Mouse (Mus musculus): ENCODE measurements around the gene BC055324. TPM values are rescaled to one million over a fixed set of nuclear protein-coding genes. Genes with fewer than 3 reads are reported as not detected.
"Not testable (repeated sequence)": the region's sequence is repeated elsewhere in the genome, so short reads cannot be mapped to it uniquely, and the experiment has no call there.

BC055324 gene
- polyA plus RNA-seq (2015; fragmentation: Nextera tagmentation; extraction: Ambion mirVana), result 14.8 and 17.2 TPM in 2 replicates

DNA sequence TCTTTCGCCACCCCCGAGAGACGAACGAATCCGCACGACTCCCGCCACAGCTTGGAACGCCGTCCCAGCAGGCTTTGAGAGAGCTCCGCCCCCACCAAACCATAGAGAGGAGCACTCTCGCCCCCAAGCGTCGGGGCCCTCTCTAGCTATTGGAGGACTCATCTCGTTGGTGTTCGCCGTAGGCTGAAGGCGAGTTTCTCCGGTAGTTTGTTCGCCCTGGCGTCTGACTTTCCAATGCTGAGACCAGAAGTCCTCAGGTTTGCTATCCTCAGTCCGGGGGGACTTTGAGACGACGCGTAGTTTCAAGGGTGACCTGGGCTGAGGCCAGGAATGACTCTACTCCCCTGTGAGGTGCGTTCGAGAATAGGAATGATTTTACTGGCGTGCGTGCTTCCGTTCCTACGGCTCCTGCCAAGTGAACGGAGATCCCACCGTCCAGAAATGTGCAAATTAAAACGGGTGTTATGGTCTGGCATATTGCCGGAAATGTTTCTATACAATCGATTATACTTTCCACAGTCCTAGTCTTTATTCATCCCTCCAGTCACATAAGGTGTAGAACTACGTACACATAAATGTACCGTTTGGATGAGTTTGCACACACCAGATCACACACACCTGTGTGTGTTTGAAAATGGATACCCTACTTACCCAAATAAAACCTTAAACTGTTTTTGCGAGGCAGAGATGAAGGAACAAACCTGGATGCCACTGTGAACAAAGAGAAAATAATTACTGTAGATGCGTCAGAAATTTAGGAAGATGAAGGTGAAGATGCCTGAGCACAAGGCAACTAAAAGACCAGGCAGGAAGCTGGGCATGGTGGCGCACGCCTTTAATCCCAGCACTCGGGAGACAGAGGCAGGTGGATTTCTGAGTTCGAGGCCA is at the start of gene BC055324, which contains the start of gene Mettl18:
TSS of gene BC055324 (minus strand) at position 76 of the 888 bp plus-strand sequence.
TSS of gene Mettl18 (plus strand) at position 169 of the 888 bp plus-strand sequence.
- peak; percentile 92 for DNase-seq (ENCODE audit: low spot score)

- DNase-seq (ENCODE audit: low spot score), result no peak
These were observed 49.0 kb upstream of the BC055324 start for GRCm38 (mm10) chr1:164043549-164043948.

GRCm38 (mm10) chr1:164040385-164041135 is 46.0 kb upstream of the BC055324 start:
- no peak for DNase-seq (ENCODE audit: low spot score)

GRCm38 (mm10) chr1:164027416-164027815 is 32.8 kb upstream of the BC055324 start:
- peak; percentile 26 for DNase-seq (ENCODE audit: low spot score)

DNA sequence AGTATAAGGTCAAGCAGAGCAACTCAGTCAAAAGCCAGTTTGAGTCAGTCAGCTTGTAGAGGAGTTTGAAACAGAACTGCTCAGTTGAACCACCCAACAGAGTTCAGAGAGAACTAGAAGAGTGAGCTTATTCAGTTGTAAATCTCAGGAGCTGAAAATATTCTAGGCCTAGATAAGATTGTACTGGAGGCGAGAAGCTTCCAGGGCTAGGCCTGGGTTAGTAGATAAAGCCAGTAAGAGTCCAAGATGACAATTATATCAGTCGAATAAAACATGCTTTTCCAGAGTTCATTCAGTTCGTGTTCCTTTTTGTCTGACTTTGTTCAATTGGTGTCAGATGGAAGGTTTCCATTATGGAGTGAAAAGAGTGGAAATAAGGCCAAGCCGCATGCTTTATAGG is 31.1 kb upstream of the BC055324 start:
- DNase-seq (ENCODE audit: low spot score), result no peak

- not testable (repeated sequence) for DNase-seq (ENCODE audit: low spot score)
These were observed 27.5 kb upstream of the BC055324 start for GRCm38 (mm10) chr1:164022106-164022505.

DNA sequence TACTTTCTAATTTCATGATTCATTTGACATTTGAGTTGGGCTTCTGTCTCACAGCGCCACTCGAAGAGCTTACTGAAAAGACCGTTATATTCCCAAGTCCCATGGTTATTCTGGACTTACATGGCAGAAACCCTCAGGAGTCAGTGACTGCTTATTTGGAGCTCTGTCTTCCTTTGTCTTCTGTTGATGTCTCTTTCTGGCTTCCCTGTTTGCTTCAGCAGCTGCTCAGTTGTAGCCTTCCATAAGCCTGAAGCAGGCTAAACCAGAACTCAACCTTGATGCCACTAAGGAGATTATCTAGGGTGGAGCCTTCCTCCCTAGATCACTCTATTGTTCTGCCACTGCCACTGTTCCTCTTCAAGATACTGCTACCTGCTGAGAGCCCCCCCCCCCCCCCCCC is 26.1 kb upstream of the BC055324 start:
- DNase-seq (ENCODE audit: low spot score), result not testable (repeated sequence)

- no peak for DNase-seq (ENCODE audit: low spot score)
These were observed 25.2 kb upstream of the BC055324 start for GRCm38 (mm10) chr1:164019789-164020188.

- DNase-seq (ENCODE audit: low spot score), result no peak
These were observed 23.8 kb upstream of the BC055324 start for GRCm38 (mm10) chr1:164018221-164018896.

DNA sequence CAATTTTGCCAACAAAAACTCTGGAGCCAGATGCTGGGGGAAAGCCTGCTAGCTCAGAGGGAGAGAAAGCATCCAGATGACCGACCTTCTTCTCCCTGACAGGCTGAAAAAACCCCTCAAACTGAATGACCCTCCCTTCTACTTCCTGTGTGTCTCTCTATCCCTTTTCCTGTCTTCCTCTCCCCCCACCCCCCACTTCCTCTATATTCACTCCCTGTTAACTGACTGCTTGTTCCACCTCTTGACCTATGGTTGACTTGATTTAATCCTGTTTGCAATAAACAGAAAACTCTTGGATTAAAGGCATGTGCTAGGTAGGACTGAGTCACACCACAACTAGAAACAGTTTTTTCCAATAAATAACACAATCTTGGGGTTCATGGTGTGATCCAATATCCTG is 20.0 kb upstream of the BC055324 start:
- DNase-seq (ENCODE audit: low spot score), result no peak

GRCm38 (mm10) chr1:164009235-164009634 is 14.6 kb upstream of the BC055324 start:
- DNase-seq (ENCODE audit: low spot score), result peak; percentile 52

DNA sequence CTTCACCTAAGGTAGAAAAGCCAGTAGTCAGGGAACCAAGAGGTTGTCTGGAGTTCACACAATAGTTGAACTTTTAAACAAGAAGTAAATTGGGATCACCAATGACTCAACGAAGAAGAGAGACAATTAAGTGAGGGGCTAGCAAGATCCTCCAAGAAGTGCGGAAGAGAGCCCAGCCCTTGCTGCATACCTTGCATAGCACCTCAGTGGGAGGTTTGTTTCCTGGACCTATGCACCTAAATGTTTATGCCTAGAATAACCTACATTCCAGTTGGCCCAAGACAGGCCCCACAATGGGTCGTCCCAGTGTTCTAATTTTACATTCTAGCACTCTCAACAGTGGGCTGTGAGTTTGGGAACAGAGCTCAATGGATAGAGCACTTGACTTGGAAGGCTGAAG is 9.7 kb upstream of the BC055324 start:
- DNase-seq (ENCODE audit: low spot score), result no peak

DNA sequence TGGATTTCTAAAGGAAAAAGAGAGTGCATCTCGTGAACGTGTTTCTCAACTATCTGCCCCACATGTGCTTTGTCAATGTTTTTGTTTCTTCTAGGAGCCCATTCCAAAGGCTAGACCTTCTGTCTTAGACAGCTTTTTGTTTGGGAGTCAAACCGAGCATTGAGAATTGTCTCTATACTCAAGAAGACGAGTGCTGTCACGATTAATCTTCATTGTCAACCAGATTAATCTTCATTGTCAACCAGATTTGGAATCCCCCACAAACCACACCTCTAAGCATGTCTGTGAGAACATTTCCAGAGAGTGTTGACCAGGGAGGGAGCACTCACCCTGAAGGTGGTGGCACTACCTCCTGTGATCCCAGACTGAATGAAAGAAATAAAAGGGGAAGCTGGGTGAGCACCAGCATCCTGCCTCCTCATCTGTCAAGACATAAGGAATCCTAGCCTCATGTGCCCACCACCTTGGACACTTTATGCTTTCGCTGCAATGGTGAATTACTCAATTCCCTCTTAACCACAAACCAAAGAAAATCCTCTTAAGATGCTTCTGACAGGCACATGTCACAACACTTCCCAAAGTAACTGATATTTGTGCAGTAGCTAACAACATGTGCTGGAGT is 7.3 kb upstream of the BC055324 start:
- DNase-seq (ENCODE audit: low spot score), result no peak

DNA sequence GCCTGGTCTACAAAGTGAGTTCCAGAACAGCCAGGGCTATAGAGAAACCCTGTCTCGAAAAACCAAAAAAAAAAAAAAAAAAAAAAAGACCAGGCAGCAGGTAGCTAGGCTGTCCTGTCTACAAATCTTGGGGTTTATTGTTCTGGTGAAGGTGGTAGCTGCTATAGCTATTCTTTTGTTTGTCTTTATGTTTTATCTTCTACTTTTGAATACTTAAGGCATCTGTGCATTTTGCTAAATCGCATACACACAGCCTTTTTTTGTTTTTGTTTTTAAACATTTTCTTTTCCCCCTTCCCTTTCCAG is 965 bp upstream of the BC055324 start:
- DNase-seq (ENCODE audit: low spot score), result no peak

GRCm38 (mm10) chr1:163994173-163994720 is 349 bp downstream of the BC055324 start:
- DNase-seq (ENCODE audit: low spot score), result no peak

GRCm38 (mm10) chr1:163992371-163992770 is 2.2 kb downstream of the BC055324 start:
- no peak for DNase-seq (ENCODE audit: low spot score)

DNA sequence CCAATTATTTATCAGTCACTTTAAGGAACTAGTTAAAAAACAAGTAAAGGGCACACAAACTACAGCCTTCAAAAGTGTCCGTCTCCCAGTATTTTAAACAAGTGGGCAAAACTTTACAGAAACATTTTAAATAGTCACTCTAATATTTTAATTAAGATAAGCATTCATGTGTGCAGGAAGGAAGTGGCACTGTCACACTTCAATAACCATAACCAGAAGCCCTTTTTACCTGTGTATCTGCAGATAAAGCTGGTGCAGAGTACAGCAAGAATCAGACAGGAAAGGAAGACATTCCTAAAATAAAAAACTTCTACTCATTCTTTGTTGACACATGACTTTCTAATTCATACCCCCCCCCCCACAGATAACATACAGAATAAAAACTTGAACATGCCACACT is 18.1 kb downstream of the BC055324 start:
- no peak for DNase-seq (ENCODE audit: low spot score)

DNA sequence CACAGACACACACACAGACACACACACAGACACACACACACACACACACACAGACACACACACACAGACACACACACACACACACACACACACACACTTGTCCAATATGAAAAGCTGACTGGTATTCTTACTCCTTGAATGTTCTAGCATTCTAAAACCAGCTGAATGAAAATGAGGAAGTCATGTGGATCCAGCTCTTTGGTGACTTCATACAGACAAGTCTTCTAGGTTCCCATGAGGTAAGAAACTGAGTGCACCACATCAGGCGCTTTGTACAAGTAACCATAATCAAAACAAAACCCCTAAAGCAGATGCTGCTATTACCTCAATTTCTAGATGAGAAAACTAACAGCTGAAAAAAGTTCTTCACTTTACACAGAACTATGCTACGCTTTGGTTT is 19.5 kb downstream of the BC055324 start:
- no peak for DNase-seq (ENCODE audit: low spot score)

DNA sequence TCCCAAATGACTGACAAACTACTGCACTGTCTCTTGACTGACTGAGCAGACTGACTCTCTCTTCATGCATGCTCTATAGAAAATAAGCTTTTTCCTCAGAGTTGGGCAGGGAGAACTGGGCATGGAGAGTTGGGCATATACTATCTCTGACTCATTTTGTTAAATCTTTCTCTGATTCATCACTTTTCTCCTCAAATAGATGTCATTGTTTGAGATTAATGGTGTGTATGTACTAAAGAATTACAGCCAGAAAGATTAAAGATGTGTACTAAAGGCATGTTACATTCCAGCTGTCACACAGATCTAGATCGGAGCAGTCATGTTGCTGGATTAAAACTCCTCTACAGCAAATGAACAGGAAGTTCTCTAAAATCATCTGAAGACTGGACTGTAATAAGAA is 20.1 kb downstream of the BC055324 start:
- no peak for DNase-seq (ENCODE audit: low spot score)

- no peak for DNase-seq (ENCODE audit: low spot score)
These were observed 30.4 kb downstream of the BC055324 start for GRCm38 (mm10) chr1:163964008-163964689.

All from thymus, postnatal 0 days (tissue).